Mouse (Mus musculus) lung, postnatal 0 days (tissue): Measurements from ENCODE around the gene Nr5a2. TPM values are rescaled to one million over a fixed set of nuclear protein-coding genes. Genes with fewer than 3 reads are reported as not detected.

Source experiments
- ATAC-seq: fragments of 200-750 bp; cut with Nextera tagmentation; 2 replicates; pipeline ENCODE4 v1.8.0; 2017; ENCODE audit warnings: moderate library complexity
- DNase-seq: peaks from one replicate; pipeline ENCODE4 v3.0.0-alpha.2; 2016; ENCODE audit warnings: low spot score
- H3K27ac ChIP-seq: fragments of 300-500 bp; sonication (generic); 2 replicates; pipeline ENCODE4 v1.5.1; 2014; ENCODE audit warnings: antibody characterized with exemption, mild to moderate bottlenecking, low read length, mixed read lengths
- H3K27me3 ChIP-seq: fragments of 300-500 bp; sonication (generic); replicated peaks from 2 replicates; pipeline ENCODE4 v1.6.1; 2014; ENCODE audit warnings: low read length, mixed read lengths; ENCODE audit not compliant: insufficient read depth
- H3K36me3 ChIP-seq: fragments of 300-500 bp; sonication (generic); 2 replicates; pipeline ENCODE4 v1.6.1; 2014; ENCODE audit warnings: low read length, mixed read lengths; ENCODE audit not compliant: insufficient read depth
- H3K4me1 ChIP-seq: fragments of 300-500 bp; sonication (generic); 2 replicates; pipeline ENCODE4 v1.6.1; 2014; ENCODE audit warnings: antibody characterized with exemption, low read depth, low read length, mixed read lengths; ENCODE audit not compliant: insufficient read depth
- H3K4me2 ChIP-seq: fragments of 300-500 bp; sonication (generic); replicated peaks from 2 replicates; pipeline ENCODE4 v1.6.1; 2014; ENCODE audit warnings: low read depth, mild to moderate bottlenecking, low read length, moderate library complexity, mixed read lengths
- H3K4me3 ChIP-seq: fragments of 300-500 bp; sonication (generic); 2 replicates; pipeline ENCODE4 v1.5.1; 2014; ENCODE audit warnings: low read depth, low read length
- H3K9ac ChIP-seq: fragments of 300-500 bp; sonication (generic); replicated peaks from 2 replicates; pipeline ENCODE4 v1.6.1; 2014; ENCODE audit warnings: low read depth, mild to moderate bottlenecking
- H3K9me3 ChIP-seq: fragments of 300-500 bp; sonication (generic); 2 replicates; pipeline ENCODE4 v1.6.1; 2016; ENCODE audit warnings: low read length, mixed read lengths
- CTCF ChIP-seq: IDR thresholded peaks from 2 replicates; pipeline ENCODE4 v1.5.1; 2016; ENCODE audit warnings: antibody characterized with exemption, mild to moderate bottlenecking
- EP300 ChIP-seq: IDR thresholded peaks from 2 replicates; pipeline ENCODE4 v1.6.1; 2016; ENCODE audit warnings: antibody characterized with exemption, mild to moderate bottlenecking, control low read depth
- WGBS: fragments of 180-500 bp; shearing (Covaris S2); extraction: QIAGEN DNeasy Blood & Tissue Kit; methylation state at CpG from one replicate; pipeline ENCODE4 v1.1.7; 2014; 5-methylcytosine and 5-hydroxymethylcytosine counted together
- polyA plus RNA-seq: library from polyadenylated mRNA; unstranded; fragments of >200 nt; fragmentation: Nextera tagmentation; extraction: Ambion mirVana; gene quantifications from 2 replicates; pipeline ENCODE4 v1.2.1, GENCODE M21; 2015

The Nr5a2 gene
- 0.54 and 0.64 TPM in 2 replicates for polyA plus RNA-seq

DNA sequence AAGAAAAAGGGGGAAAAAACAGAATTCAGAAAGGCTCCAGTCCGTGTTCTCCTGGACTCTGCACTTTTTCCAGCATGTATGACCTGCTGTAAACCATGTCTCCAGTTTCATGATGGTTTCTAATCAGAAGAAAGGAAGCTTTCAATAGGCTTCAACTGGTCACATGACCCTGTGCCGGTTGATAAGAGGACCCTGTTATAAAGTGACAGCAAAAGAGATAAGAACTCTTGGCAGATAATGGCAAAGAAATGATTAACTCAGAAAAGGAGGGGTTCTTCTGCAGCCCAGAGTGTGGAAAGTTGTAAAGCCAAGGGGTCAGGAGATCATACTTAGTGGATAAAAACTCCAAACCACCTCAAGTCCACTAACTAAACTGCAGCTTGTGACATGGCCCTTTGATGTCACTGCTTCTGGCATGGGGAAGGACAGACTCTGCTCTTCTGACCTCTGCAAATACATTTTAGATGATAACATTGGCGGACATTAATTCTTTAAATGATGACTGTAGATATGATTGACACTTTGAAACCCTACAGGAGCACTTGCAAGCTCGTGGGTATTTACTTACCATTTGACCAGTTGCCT lies at the start of gene Nr5a2:
Gene Nr5a2 (minus strand): TSS at position 21 of the 585 bp plus-strand sequence.
- DNase-seq (no peak), ATAC-seq (no peak)
- H3K4me3 ChIP-seq = no peak within 1 kb of the TSS
- H3K9me3 ChIP-seq = no peaks in the 10 kb centered on the region
- H3K27me3 ChIP-seq = no peaks in the 10 kb centered on the region
- H3K4me1 ChIP-seq = no peaks in the 10 kb centered on the region
- H3K4me2 ChIP-seq = no peak within 1 kb of the TSS
- no peaks in the 10 kb centered on the region for H3K36me3 ChIP-seq
- H3K27ac ChIP-seq = no peak within 1 kb of the TSS
- WGBS = 25% methylated on average over 4 of the region's 4 CpGs
- TF ChIP-seq EP300 (no peak), CTCF (no peak)
- no peak within 1 kb of the TSS for H3K9ac ChIP-seq

DNA sequence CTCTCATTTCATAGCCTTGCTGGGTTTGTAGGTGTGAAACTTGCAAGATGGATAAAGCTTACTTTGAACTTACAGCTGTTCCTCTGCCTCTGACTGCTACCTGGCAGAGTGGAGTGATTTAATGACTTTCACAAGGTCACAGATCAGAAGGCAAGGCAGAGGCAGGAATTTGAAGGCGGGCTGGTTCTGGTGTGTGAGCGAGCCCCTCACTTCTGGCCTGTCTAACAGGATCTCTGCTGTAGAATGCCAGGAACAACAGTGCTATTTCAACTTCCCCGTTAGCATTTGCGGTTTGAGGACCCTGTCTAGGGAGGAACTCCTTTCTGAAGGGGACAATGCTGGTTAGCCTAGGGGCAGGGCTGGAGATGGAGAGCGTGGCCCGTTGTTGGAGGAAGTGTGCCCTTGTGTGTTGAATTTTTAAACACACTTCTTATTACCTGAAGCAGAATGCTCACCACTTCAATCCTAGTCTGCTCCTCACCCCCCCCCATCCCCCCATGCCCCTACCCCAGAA lies 48.5 kb upstream of the Nr5a2 start:
- Histone ChIP-seq H3K27ac (no peak overlapping the region), H3K4me2 (no peak overlapping the region), H3K4me1 (no peaks in the 10 kb centered on the region), H3K9ac (no peak overlapping the region), H3K4me3 (no peak overlapping the region), H3K27me3 (no peaks in the 10 kb centered on the region), H3K9me3 (no peaks in the 10 kb centered on the region), H3K36me3 (no peaks in the 10 kb centered on the region)
- 40% methylated on average over 6 of the region's 6 CpGs for WGBS
- DNase-seq = no peak
- no peak for ATAC-seq
- TF ChIP-seq CTCF (no peak), EP300 (no peak)

DNA sequence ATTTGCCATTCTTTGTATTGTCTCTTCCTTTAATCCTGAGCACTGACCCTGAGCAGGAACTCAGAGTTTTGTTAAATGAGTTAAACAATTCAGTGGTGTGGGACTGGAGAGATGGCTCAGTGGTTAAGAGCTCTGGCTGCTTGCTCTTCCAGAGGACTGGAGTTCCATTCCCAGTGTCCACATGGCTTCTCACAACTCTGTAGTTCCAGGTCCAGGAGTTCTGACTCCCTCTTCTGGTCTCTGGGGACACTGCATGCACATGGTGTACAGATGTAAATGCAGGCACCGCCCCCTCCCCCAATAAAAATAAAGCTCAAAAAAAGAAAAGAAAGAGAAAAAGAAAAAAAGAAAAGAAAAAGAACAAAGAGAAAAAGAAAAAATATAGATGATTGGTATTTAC lies 43.6 kb upstream of the Nr5a2 start:
- no peak overlapping the region for H3K9ac ChIP-seq
- no peaks in the 10 kb centered on the region for H3K36me3 ChIP-seq
- ATAC-seq = no peak
- no peak overlapping the region for H3K4me2 ChIP-seq
- DNase-seq = no peak
- no peak overlapping the region for H3K27ac ChIP-seq
- TF ChIP-seq CTCF (no peak), EP300 (no peak)
- H3K27me3 ChIP-seq = no peaks in the 10 kb centered on the region
- WGBS = 92% methylated on average over 1 of the region's 1 CpGs
- H3K9me3 ChIP-seq = no peaks in the 10 kb centered on the region
- H3K4me1 ChIP-seq = no peaks in the 10 kb centered on the region
- H3K4me3 ChIP-seq = no peak overlapping the region

DNA sequence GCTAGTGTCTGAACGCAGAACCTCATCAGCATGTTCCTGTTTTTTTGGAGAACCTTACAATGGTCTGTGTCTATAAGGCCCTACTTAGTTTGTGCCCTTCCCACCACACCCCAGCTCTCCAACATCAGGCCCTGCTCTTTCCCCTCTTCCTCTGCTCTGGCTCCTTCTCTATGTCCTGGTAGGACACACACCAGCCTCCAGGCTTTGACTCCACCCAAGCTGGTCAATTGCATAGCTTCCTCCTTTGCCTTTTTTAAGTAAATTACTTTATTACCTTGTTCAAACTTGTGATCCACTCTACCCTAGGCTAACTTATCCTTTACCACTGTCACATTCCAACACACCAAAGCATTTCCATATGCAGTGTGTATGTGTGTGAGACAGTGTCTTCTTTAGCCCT lies 42.9 kb upstream of the Nr5a2 start:
- no peak overlapping the region for H3K4me3 ChIP-seq
- no peak for TF ChIP-seq CTCF
- TF ChIP-seq EP300 = no peak
- H3K4me1 ChIP-seq = no peaks in the 10 kb centered on the region
- no peaks in the 10 kb centered on the region for H3K9me3 ChIP-seq
- no peaks in the 10 kb centered on the region for H3K36me3 ChIP-seq
- no peak overlapping the region for H3K27ac ChIP-seq
- ATAC-seq = no peak
- WGBS = 91% methylated on average over 1 of the region's 1 CpGs
- H3K4me2 ChIP-seq = no peak overlapping the region
- DNase-seq = no peak
- no peak overlapping the region for H3K9ac ChIP-seq
- no peaks in the 10 kb centered on the region for H3K27me3 ChIP-seq

DNA sequence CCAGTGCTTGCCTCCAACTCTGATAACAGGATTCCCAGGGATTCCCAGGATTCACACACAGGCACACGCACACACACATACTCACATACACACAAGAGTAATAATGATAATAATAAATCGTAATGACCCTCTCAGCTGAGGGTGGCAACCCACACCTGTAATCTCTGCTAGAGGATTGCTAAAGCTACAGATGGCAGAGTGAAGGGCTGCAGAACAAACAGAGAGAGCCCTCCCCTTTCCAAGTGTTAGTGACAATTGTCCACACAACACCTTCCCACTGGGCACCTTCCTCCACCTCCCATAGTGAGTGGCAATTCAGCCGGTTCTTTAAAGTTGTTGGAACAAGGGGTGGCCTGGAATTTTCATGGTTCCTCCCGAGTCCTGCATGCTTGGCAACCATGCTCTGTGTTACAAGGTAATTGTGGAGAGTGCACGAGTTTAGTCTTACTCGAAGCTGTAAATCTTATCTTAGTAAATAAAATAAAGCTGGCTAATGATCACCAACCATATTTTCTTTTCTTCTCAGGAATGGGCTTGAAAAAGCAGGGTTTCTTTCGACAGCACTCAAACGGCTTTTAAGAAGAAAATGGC lies 31.6 kb upstream of the Nr5a2 start:
- ATAC-seq = no peak
- Histone ChIP-seq H3K27ac (no peak overlapping the region), H3K4me1 (no peaks in the 10 kb centered on the region), H3K4me3 (no peak overlapping the region), H3K4me2 (no peak overlapping the region), H3K36me3 (no peaks in the 10 kb centered on the region), H3K27me3 (no peaks in the 10 kb centered on the region), H3K9me3 (no peaks in the 10 kb centered on the region), H3K9ac (no peak overlapping the region)
- 56% methylated on average over 8 of the region's 8 CpGs for WGBS
- TF ChIP-seq CTCF (no peak), EP300 (no peak)
- no peak for DNase-seq

DNA sequence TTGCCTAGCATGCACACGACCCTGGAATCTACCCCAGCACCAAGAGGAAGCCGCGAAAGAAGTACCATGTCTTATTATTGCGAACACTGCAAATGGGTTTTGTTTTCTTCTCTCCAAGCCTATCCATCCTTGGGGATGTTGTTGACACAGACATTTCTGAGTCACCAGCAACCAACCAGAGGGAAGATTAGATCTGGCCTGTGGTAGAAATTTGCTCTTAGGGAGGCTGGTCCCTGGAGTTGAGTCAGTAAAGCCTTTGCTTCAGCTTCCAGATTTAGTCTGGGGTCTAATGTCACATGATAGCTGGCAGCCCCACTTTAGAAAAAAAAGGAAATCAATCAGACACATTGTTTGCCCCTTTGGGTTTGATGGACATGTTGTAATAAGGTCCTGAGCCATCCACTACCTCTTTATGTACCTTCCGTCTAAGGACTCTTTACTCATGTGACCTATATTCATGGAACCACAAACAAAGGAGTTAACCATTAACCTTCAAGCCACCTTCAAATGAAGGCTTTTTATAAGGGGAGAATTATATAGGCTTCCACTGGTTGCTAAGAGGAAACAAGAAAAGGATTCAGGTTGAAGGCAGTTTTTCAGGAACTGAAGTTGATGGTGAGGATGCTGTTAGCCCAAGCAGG lies 20.1 kb upstream of the Nr5a2 start:
- Histone ChIP-seq H3K27me3 (no peaks in the 10 kb centered on the region), H3K4me1 (no peaks in the 10 kb centered on the region), H3K4me2 (no peak overlapping the region), H3K9me3 (no peaks in the 10 kb centered on the region), H3K9ac (no peak overlapping the region), H3K27ac (no peak overlapping the region), H3K4me3 (no peak overlapping the region), H3K36me3 (no peaks in the 10 kb centered on the region)
- DNase-seq (no peak), ATAC-seq (no peak)
- no peak for TF ChIP-seq CTCF
- no peak for TF ChIP-seq EP300
- WGBS = 55% methylated on average over 5 of the region's 5 CpGs
